Mouse (Mus musculus) left cerebral cortex, adult 18-20 months (tissue): Measurements from ENCODE around the gene Sirt3. TPM values are rescaled to one million over a fixed set of nuclear protein-coding genes. Genes with fewer than 3 reads are reported as not detected.
A peak's percentile ranks its signal among the peaks of the same experiment; 100 is the strongest.
"Not testable (repeated sequence)": the region's sequence is repeated elsewhere in the genome, so short reads cannot be mapped to it uniquely, and the experiment has no call there.

Experiments used
- DNase-seq, 2 experiments: peaks; one replicate each; pipeline ENCODE4 v3.0.0; 2021 to 2022; ENCODE audit warnings: low spot score in 2 of 2, mixed read lengths in 1 of 2
- total RNA-seq, 2 experiments: library from RNA; stranded (reverse); gene quantifications; 2 replicates each; pipeline ENCODE4 v1.2.3; 2021

Gene Sirt3
- total RNA-seq, 2 experiments from 2014 or later = 78.0 to 80.3 TPM

DNA sequence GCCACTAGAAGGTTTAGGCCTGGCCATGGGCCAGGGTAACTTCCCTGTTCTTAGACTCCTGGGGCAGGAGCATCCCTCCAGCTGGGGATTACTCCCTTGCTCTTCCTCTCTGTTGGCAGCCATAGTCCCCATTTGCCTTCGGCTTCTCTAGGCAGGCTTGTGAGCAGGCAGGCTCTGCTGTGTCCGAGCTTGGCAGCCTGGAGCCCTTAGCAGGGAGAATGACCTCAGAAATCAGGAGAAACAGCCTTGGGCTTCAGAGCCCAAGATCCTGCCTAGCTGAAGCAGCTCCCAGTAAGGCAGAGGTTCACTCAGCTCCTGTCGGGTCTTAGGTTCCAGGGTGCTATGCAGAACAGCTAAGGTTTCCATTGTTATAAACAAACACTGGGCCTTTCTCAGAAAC lies 17.0 kb upstream of the Sirt3 start:
- DNase-seq = no peak

DNA sequence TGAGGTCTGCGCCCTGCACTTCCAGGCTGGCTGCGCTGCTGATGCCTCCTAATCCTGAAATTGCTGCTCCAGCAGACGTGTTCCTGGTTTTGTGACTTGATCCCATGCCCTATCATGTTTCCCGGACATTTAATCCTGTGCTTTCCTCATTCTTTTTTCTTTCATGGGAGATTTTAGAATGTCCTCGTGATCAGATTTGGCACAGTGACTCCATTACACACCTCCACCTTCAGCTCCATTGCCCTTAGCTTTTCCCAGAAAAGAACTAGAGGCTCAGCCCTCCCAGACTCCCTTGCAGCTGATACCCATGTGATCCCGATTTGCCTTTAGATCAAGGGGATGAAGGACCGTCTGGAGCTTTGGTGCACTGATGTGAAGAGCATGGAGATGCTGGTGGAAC lies 15.8 kb upstream of the Sirt3 start:
- no peak for DNase-seq

DNA sequence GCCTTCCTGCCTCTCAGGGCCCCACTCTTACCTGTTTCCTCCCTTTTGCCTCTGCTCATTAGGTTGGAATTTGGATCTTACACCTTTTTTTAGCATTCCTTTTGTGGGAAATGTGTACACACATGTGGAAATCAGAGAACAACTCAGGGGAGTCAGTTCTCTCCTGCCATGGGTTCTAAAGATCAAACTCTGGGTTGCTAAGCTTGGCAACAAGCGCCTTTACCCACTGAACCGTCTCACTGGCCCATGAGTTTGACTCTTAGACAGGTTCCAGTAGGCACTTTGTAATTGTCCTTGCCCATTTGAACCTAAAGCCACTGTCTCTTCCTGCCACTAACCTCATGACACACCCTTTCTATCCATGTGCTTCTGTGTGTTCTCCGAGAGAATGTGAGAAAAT lies 12.5 kb upstream of the Sirt3 start:
- no peak for DNase-seq

DNA sequence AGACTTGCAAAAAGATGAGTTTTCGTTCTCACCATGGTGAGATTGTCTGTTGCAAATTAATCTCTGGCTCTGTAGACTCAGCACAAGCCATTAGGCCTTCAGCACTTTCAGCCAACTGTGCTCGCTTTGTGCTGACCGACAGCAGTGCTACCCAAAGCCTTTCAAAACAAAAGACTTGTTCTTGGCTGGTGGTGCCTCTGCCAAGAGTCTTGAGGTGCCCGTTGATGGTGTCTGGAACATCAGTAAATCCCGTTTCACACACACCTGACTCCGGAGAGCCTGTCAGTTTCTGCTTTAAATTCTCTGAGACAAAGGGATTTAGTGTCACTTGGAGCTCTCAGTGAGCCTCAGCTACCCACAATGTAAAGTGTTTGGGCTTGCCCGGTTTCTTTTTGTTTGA lies 11.9 kb upstream of the Sirt3 start:
- DNase-seq = no peak

DNA sequence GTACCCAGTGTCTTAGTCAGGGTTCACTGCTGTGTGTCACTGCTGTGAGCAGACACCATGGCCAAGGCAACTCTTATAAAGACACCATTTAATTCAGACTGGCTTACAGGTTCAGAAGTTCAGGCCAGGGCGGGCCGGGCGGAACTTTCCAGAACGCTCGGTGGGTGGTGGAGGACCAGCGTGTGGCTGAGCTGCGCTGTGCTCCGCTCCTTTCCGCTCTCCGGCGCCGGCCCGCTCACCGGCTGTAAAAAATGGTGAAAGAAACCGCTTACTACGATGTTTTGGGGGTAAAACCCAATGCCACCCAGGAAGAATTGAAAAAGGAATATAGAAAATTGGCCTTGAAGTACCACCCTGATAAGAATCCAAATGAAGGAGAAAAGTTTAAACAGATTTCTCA lies 8.5 kb upstream of the Sirt3 start:
- DNase-seq = not testable (repeated sequence)

DNA sequence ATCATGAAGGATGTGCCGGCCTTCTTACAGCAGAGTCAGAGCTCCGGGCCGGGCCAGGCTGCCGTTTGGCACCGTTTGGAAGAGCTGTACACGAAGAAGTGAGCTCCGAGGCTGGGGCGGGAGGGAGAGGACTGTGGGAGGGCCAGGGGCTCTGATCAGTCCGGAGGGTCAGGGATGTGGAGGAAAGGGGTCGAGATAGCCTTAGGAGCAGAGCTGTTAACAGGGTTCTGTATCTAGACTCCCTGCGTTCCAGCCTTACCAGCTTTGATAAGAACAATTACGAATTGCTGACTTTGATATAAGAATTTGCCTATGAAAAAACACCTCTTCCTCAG lies 327 bp upstream of the Sirt3 start:
- no peak for DNase-seq

DNA sequence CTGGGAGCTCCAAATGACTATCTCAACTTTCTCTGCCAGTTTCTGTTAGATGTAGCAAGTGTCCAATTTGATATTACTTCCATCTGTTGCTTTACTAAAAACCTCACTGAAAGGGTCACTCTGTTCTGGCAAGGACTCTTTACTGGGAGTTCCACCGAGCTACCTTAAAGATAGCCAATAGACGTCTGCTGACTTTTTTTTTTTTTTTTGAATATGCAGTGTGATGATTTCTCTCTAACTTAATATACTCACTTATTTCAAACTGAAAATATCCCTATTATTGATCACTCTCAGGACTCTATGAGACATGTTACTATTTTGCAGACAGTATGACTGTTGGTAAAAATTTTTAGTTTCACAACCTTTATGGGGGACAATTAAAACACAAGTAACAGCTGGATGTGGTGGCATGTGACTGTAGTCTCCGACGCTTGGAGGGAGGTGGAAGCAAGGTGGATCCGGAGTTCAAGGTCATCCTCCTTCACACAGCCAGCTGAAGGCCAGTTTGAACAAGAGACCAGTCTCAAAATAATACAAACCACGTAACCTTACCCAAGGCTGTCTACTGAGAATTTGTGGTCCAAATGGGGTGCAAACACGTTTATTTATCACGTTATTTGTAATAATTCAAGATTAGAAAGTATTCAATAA lies 1.1 kb downstream of the Sirt3 start:
- no peak for DNase-seq

DNA sequence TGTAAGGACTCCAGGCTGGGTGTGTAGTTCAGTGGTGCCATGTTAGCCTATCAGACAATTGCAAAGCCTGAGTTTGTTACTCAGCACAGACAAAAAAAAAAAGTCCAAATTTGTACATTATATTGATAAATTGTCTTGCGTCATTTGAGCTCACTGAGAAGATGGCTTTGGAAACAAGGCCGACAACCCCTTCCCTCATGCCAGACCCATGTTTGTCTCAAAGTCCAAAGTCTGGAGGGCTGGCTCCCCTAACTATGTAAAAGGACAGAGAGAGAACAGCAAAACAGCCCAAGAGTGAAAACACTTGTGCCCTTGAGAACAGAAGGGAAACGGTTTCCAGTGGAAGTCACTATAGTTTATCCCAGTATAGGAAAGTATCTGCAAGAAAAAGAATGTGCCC lies 1.7 kb downstream of the Sirt3 start:
- no peak for DNase-seq

DNA sequence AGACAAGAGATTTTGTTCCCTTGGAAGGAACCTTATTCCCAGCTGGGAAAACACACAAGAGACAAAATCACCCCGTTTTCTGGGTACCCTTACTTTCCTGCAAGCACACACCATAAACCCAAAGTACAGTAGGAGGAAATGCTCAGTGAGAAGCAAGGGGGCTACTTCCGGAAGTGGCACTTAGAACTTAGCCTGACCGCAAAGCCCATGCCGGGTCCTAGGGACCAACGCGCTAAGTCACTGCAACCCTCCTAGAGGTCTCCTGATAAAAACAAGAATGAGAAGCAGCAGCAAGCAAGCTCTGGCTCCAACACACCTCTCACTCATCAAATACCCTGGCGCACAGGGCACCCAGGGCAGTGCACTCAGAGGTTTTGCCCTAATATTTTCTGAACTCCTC lies 2.8 kb downstream of the Sirt3 start:
- no peak for DNase-seq

DNA sequence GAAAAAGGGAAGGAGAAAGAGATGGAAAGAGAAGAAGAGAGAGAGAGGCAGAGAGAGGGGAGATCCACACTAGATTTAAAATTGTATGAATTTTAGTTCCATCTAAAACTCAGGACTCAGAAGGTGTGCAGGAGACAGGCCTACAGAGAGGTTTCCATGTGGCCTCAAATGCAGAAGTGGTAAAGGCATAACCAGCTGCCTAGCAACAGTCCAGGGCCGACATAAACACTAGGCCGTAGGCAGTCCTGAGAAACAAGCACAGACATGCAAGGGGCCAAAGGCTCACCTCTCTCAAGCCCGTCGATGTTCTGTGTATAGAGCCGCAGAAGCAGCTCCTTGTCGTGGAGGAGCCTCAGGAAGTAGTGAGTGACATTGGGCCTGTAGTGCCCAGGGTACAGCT lies 4.7 kb downstream of the Sirt3 start:
- no peak for DNase-seq

DNA sequence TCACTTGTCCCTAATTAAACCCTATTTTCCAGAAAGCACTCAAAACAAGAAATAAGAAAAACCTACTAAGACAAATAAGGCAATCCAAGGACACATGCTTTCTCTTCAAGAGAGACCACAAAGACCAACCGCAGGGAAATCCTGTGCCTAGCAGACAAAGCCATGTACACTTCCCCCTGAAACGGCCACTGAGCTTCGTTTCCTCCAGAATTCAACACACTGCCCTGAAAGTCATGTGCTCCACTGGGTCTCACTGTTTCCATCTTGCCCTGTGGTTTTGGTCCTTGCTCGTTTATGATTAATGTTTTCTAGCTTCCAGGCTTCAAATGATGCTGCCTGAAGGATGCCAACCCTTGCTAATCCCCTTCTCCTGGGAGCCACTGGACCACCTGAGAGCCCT lies 7.9 kb downstream of the Sirt3 start:
- no peak for DNase-seq

DNA sequence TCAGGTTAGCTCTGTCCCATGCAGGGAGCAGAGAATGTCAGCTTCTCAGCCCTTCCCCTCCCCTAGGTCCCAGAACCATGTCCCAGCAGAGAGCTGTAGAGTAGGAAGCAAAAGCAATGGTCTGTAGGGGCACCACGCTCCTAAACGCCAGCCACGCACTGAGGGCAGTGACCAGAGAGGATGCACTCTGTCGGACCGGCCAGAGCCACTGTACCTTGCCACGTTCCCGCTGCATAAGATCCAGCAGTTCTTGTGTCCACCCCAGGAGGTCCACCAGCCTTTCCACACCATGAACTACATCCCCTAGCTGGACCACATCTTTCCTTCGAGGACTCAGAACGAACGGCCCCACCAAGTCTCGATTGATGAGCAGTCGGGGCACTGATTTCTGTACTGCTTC lies 17.3 kb downstream of the Sirt3 start:
- DNase-seq = no peak

DNA sequence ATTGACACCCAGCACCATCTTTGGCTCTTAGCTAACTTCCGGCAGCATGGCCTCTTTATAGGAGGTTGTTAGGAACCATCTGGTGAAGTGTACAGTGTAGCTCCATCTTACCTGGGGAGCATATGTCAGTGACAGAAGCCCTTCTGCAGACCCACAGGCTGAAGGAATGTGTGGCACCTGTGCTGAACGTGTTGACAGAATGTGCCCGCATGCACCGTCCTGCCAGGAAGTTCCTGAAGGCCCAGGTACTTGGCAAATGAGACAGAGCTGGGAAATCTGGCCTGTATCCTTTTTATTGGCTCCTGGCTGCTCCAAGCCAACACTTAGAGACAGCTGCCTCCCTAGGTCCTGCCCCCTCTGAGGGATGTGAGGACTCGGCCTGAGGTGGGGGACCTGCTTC lies 21.4 kb downstream of the Sirt3 start:
- no peak for DNase-seq

DNA sequence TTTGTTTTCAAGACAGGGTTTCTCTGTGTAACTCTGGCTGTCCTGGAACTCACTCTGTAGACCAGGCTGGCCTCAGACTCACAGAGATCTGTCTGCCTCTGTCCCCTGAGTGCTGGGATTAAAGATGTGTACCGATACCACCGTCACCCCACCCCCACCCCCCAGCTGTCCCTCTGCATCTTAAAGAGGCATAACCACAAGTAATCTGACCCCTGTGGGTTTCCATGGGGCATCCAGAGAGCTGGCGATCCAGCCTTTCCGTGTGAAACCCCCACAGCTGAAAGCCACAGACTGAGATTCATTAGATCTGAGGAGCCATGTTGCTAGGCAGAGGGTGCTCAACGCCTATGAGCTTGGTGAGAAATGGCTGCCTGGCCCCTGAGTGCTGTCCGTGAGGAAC lies 22.1 kb downstream of the Sirt3 start:
- no peak for DNase-seq

DNA sequence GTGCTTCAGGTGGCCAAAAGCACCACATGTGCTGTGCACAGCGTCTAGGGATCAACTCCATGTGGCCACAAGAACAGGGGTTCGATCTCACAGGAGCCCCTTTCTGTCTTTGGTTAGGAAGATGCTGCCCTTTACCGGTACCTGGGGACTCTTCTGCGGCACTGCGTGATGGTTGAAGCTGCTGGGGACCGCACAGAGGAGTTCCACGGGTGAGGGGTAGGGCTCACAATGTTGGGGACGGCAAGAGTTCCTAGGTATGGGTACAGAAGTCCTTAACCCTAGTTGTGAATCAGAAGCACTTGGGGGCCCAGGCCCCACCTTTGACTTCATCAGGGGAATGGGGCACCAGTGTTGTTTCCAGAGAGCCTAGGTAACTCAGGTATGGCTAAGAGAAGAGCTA lies 23.4 kb downstream of the Sirt3 start:
- DNase-seq = no peak

DNA sequence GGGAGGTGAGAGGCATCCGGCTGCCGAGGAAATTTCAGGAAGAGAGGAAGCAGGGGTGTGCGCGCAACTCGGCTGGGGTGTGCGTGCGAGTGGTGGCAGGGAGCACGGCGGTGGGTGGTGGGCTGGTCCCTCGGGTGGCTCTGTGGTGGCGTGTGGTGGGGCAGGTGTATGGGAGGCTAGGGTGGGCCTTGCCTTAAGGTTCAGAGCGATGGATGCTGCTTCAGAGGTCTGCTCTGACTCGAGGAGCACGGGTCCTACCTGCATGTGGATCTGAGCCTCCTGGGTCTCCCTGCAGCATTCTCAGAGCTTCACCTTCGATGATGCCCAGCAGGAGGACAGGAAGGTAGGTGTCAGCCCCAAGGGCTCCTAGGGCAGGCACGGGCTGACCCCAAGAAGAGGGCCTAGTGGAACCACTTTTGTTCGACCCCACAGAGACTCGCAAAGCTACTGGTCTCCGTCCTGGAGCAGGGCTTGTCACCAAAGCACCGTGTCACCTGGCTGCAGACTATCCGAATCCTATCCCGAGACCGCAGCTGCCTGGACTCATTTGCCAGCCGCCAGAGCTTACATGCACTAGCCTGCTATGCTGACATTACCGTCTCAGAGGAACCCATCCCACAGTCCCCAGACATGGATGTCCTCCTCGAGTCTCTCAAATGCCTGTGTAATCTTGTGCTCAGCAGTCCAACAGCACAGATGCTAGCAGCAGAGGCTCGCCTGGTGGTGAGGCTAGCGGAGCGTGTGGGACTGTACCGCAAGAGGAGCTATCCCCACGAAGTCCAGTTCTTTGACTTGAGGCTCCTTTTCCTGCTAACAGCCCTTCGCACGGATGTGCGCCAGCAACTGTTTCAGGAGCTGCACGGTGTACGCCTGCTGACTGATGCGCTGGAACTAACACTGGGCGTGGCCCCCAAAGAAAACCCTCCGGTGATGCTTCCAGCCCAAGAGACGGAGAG lies 24.3 kb downstream of the Sirt3 start, which contains the start of gene Bet1l:
TSS of gene Bet1l (minus strand) at position 28 of the 956 bp plus-strand sequence.
- DNase-seq = no peak

DNA sequence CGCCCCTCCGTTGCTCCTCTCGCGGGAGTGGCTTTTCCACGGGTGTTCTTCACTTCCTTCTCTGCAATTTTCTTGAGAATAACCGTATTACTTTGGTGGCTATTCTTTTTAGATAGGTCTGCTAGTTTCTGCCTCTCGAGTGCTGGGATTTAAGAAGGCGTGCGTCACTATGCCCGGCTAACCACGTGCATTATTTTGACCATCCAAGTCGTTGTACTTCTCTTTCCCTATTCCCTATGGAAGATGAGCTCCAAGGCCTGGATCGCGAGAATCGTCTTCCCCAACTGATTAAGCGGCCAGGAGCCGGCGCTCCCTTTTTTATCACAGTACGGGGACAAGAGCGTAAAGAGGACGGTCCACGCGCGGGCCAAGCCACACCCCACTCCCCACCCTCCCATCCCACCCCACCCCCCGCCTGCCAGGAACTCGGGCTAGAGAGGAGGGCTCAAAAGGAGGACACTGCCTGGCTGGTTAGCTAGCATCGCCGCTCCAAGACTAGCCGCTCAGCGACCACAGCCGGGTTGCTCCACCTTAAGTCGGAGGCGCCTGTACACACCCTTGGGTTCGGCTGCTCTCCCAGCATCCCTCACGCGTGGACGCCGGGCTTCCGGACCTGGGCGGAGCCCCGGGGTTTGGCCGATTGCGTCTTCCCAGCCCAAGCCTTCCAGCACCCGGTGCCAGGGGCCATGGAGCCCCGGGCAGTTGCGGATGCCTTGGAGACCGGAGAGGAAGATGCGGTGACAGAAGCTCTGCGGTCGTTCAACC lies 25.1 kb downstream of the Sirt3 start, which contains the start of gene Ric8a:
TSS of gene Ric8a (plus strand) at position 173 of the 765 bp plus-strand sequence.
- peak; percentile 87 to 93 for DNase-seq

DNA sequence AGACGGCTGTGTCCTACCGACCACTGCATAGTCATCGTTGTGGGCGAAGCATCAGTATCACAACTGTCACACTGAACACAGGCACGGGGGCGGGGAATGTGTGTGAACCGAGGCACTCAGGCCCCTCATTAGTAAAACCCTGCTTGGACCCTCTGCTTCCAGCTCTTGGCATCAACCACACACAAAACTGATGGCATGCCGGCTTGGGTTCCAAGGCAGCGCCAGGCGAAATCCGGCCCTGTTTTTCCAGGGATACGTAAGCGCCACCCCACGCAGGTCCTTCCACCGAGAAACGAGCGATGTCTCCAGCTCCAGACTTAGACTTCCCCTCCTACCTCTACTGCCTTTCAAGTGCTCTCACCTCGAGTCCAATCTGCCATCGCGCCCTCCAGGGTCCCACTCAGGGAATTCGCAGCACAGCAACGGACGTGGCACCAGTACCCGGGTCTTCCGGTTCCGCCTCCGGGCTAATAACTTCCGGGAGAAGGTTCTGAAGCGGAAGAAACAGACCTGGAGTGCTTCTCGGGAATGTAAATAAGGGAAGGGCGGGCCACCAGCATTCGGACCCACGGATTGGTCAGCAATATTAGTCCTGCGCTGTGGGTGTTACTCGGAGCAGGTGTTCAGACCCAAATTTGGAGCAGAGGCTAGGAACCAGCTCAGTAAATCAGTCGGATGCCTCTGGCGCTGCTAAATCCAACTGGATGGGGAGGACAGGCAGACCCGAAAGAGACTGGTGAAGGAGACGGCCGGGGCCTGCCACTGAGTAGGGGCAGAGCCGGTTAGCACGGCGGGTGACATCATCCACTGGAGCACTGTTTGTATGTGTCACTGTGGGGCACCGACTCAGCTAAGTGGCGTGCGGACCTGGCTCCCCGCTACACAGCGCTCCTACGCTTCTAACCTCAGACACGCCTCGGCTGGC lies 26.0 kb downstream of the Sirt3 start, which contains the start of gene Gm45785:
TSS of gene Gm45785 (minus strand) at position 472 of the 925 bp plus-strand sequence.
- DNase-seq = peak; percentile 74 to 82

DNA sequence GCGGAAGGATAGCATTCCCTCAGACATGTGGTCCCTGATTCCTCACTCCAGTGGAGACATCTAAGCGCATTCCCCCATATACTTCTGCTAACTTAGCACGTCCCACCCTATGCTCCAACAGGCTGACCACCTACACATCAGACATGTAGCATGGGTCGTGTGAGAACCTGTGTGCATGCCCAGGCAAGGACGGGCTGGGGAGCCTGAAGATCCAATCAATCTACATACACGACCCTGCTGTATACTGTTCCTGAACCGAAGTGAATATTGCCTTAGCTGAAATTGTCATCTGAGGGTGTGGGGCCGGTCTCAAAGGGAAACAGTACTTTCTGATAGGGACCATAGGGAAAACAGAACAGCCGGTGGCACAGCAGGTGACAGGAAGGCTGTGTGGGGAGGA lies 26.9 kb downstream of the Sirt3 start:
- DNase-seq = no peak

DNA sequence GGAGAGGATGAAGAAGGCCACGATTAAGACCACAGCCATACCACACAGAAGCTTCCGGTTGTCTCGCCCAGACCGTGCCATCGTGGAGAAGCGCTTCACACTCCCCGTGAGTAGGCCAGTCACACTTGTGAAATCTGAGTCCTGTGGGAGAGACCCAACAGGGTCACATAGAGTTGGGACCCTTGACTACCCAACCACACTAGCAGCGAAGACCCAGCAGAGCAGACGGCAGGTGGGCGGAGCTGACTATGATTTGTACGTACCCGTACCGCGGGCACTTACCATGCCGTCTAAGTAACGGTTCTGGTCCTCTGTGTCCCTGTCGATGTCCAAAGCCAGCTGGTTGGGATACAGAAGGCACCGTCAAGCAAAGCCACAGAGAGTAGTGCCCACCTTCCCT lies 27.6 kb downstream of the Sirt3 start:
- DNase-seq = no peak

DNA sequence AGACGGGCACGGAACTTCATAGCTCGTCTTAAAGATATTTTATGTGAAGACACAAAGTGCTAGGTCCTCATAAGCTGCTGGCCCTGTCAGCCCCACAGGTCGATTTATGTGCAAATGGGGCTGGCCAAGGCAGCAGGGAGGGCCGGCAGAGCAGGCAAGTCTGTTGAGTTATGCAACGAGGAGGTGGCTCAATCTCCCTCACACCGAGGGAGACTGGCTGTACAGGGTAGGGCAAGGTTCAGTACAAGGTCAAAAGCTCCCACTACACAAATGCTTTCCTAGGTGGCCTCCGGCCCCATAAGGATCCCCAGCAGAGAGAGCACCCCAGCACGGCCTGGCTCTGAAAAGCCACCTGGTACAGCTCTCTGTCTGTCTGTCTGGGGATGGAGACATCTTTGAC lies 28.7 kb downstream of the Sirt3 start:
- no peak for DNase-seq
